Mouse (Mus musculus) embryo, embryonic 9.5 days (tissue): ENCODE measurements at regions not wholly inside any gene's neighbourhood (a gene's known extent, or its start where the extent isn't known, plus 50 kb on each side); places are given as distances from the start of the nearest gene placed in this dataset.

Experiments
- DNase-seq: peaks from one replicate; pipeline ENCODE4 v3.0.0-alpha.2; 2017; ENCODE audit errors: extremely low spot score

- DNase-seq, result peak; percentile 70
Observed at GRCm38 (mm10) chr17:22673891-22674622, 73.3 kb downstream of the Vmn2r112 start.
